Mouse (Mus musculus): ENCODE results near the gene Ceacam18. TPM values are rescaled to one million over a fixed set of nuclear protein-coding genes. Genes with fewer than 3 reads are reported as not detected.

Ceacam18 gene
- total RNA-seq (2021), result not detected
- long read RNA-seq, experiment 1, result 0 reads
- long read RNA-seq, experiment 2, result 0 reads

- Histone ChIP-seq H3K27ac (no peak within 1 kb of the TSS), H3K4me3 (no peak within 1 kb of the TSS)
- DNase-seq (ENCODE audit: extremely low spot score in 1 of 2, low spot score in 2 of 2), result no peak
- intact Hi-C loops (cut with DNase I), result no loop called here
- TF ChIP-seq CTCF (IDR thresholded peaks at IDR 0.05), result no peak
Observed at GRCm38 (mm10) chr7:43634500-43634899, at the start of gene Ceacam18. Gene Ceacam18, plus strand, starts transcription at chr7:43634707.

GRCm38 (mm10) chr7:43584790-43585189 is 49.7 kb upstream of the Ceacam18 start:
- intact Hi-C loops (cut with DNase I), result loop anchor here (10.0 kb wide), 1 partner anchor 310 kb away; no protein-coding TSS in a partner anchor
- peak; percentile 47 for TF ChIP-seq CTCF (IDR thresholded peaks at IDR 0.05)
- Histone ChIP-seq H3K27ac (no peak overlapping the region), H3K4me3 (no peak overlapping the region)
- DNase-seq (ENCODE audit: extremely low spot score in 1 of 2, low spot score in 2 of 2), result no peak

- no peak overlapping the region for H3K27ac ChIP-seq
- no peak for TF ChIP-seq CTCF (IDR thresholded peaks at IDR 0.05)
- no peak for DNase-seq (ENCODE audit: extremely low spot score in 1 of 2, low spot score in 2 of 2)
- no peak overlapping the region for H3K4me3 ChIP-seq
- intact Hi-C loops (cut with DNase I), result no loop called here
Observed at GRCm38 (mm10) chr7:43601884-43602283, 32.6 kb upstream of the Ceacam18 start.

- peak; percentile 61 to 67 for DNase-seq (ENCODE audit: extremely low spot score in 1 of 2, low spot score in 2 of 2)
- Histone ChIP-seq H3K27ac (no peak within 1 kb of the TSS), H3K4me3 (peak within 1 kb of the TSS; percentile 46)
- TF ChIP-seq CTCF (IDR thresholded peaks at IDR 0.05), result peak; percentile 7
- intact Hi-C loops (cut with DNase I), result loop anchor here (2.0 to 5.0 kb wide), 2 partner anchors 26 to 60 kb away; no protein-coding TSS in a partner anchor
Observed at GRCm38 (mm10) chr7:43606896-43607742, 27.4 kb upstream of the Ceacam18 start, which contains the start of gene Zfp819. Gene Zfp819, plus strand, starts transcription at chr7:43607169.

- TF ChIP-seq CTCF (IDR thresholded peaks at IDR 0.05), result no peak
- Histone ChIP-seq H3K27ac (no peak overlapping the region), H3K4me3 (no peak overlapping the region)
- DNase-seq (ENCODE audit: extremely low spot score in 1 of 2, low spot score in 2 of 2), result no peak
- intact Hi-C loops (cut with DNase I), result loop anchor here (2.0 to 5.0 kb wide), 2 partner anchors 27 to 59 kb away; no protein-coding TSS in a partner anchor
Observed at GRCm38 (mm10) chr7:43607743-43608287, 26.7 kb upstream of the Ceacam18 start.

- DNase-seq (ENCODE audit: extremely low spot score in 1 of 2, low spot score in 2 of 2), result no peak
- no peak overlapping the region for H3K4me3 ChIP-seq
- no peak for TF ChIP-seq CTCF (IDR thresholded peaks at IDR 0.05)
- H3K27ac ChIP-seq, result no peak overlapping the region
- intact Hi-C loops (cut with DNase I), result loop anchor here (5.0 kb wide), 1 partner anchor 59 kb away; no protein-coding TSS in a partner anchor
Observed at GRCm38 (mm10) chr7:43608316-43608824, 26.1 kb upstream of the Ceacam18 start.

GRCm38 (mm10) chr7:43613816-43614551 is 20.5 kb upstream of the Ceacam18 start:
- no peak overlapping the region for H3K4me3 ChIP-seq
- no peak overlapping the region for H3K27ac ChIP-seq
- intact Hi-C loops (cut with DNase I), result no loop called here
- no peak for DNase-seq (ENCODE audit: extremely low spot score in 1 of 2, low spot score in 2 of 2)
- no peak for TF ChIP-seq CTCF (IDR thresholded peaks at IDR 0.05)

DNA sequence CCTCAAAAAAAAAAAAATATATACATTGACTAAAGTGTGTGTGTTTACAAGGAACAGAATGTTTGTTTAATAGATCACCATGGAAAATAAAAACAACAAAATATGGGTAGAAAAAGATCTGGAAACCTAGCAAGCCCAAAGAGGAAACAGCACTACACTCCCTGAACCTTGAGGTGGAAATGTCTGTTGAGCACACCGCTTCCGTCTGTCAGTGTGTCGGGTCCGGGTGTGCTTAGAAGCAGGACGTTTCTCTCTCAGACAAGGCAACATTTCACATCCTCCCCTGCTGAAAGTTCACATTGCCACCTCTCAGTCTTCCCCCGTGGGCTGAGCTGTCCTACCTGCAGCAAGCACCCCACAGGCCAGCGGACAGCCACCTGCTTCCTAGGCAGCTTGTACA is 11.6 kb upstream of the Ceacam18 start:
- no peak for TF ChIP-seq CTCF (IDR thresholded peaks at IDR 0.05)
- no peak overlapping the region for H3K4me3 ChIP-seq
- no peak for DNase-seq (ENCODE audit: extremely low spot score in 1 of 2, low spot score in 2 of 2)
- no peak overlapping the region for H3K27ac ChIP-seq
- intact Hi-C loops (cut with DNase I), result no loop called here

DNA sequence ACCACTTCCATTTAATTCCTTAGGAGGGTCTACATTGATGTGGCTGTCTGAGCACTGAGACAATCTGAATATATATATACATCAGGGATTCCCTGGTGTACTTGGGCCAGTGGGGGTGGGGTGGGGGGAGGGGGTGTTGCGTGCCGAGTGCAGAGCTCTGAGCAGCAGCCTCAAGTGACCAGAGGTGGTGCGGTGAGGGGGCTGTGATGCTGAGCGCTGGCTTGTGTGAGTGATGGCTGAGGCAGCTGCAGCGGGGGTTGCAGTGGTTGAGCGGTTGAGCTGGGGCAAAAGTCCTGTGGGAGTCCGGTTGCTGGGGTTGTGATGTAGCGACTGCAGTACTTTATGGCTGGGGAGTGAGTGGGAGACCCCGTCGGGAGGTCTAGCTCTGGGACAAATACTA is 10.7 kb upstream of the Ceacam18 start:
- Histone ChIP-seq H3K27ac (no peak overlapping the region), H3K4me3 (no peak overlapping the region)
- no peak for TF ChIP-seq CTCF (IDR thresholded peaks at IDR 0.05)
- intact Hi-C loops (cut with DNase I), result no loop called here
- DNase-seq (ENCODE audit: extremely low spot score in 1 of 2, low spot score in 2 of 2), result no peak

- Histone ChIP-seq H3K27ac (no peak overlapping the region), H3K4me3 (no peak overlapping the region)
- no peak for TF ChIP-seq CTCF (IDR thresholded peaks at IDR 0.05)
- DNase-seq (ENCODE audit: extremely low spot score in 1 of 2, low spot score in 2 of 2), result no peak
- intact Hi-C loops (cut with DNase I), result no loop called here
Observed at GRCm38 (mm10) chr7:43625065-43625464, 9.4 kb upstream of the Ceacam18 start.

DNA sequence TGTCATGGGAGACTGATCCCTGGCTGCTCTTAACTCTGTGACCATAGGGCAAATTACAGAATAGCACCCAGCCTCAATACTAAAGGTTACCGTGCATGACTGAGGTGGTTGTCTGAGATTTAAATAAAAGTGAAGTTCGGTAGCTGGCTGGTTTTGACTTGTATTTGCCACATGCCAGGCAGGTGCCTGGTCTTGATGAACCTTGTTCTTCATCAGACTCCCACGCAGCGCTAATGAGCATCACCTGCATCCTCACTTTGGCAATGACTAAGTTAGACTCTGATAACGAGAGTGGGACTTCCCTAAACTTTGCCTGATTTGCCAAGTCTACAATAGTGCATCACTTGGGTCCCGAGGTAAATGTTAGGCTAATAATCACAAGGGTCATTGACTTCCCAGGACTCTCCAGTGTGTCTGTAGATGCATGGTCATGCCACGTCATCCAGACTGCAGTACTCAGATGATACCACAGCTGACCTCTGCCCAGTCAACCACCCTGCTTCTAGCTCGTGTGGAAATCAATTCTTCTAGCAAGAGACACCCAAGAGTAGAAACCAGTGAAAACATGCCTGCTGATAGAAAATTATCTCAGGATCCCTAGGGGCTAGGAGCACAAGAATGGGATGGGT is 8.6 kb upstream of the Ceacam18 start:
- no peak for DNase-seq (ENCODE audit: extremely low spot score in 1 of 2, low spot score in 2 of 2)
- no peak for TF ChIP-seq CTCF (IDR thresholded peaks at IDR 0.05)
- Histone ChIP-seq H3K27ac (no peak overlapping the region), H3K4me3 (no peak overlapping the region)
- intact Hi-C loops (cut with DNase I), result no loop called here

All from left cerebral cortex, adult 2 months (tissue).